Mouse (Mus musculus) megakaryocyte, adult 5-6 weeks (primary cell): ENCODE measurements at regions not wholly inside any gene's neighbourhood (a gene's known extent, or its start where the extent isn't known, plus 50 kb on each side); places are given as distances from the start of the nearest gene placed in this dataset.

Source experiments
- ATAC-seq: 2 replicates; pipeline ENCODE4 v1.8.0; 2016; ENCODE audit warnings: mild to moderate bottlenecking, inconsistent platforms; ENCODE audit not compliant: poor library complexity, severe bottlenecking

GRCm38 (mm10) chr16:77166722-77167121 is 153.2 kb downstream of the Usp25 start:
- peak; percentile 75 for ATAC-seq

- ATAC-seq, result peak; percentile 33
These were observed 159.7 kb downstream of the Usp25 start for GRCm38 (mm10) chr16:77173026-77173692.

- ATAC-seq, result peak; percentile 87
These were observed 161.4 kb downstream of the Usp25 start for GRCm38 (mm10) chr16:77174744-77175432.

GRCm38 (mm10) chr16:77180990-77181389 is 167.5 kb downstream of the Usp25 start:
- ATAC-seq, result peak; percentile 71
